Mouse (Mus musculus): ENCODE data around the gene Tube1. TPM values are rescaled to one million over a fixed set of nuclear protein-coding genes. Genes with fewer than 3 reads are reported as not detected.

The Tube1 gene
- polyA plus RNA-seq, 1 experiment = 2.1 TPM

GRCm38 (mm10) chr10:39137766-39138165, 4.0 kb downstream of the Tube1 start:
- Histone ChIP-seq H3K4me2 (ENCODE audit: low read depth) (no peak overlapping the region), H3ac (ENCODE audit: control insufficient read depth, insufficient read length) (no peak overlapping the region), H3K4me3 (no peak overlapping the region), H3K27me3 (ENCODE audit: control insufficient read depth, insufficient read depth, insufficient read length) (no peaks in the 10 kb centered on the region), H3K36me3 (ENCODE audit: control insufficient read depth, insufficient read depth) (peaks cover 18% of the 10 kb centered on the region), H3K79me2 (ENCODE audit: control insufficient read depth, insufficient read depth) (peaks cover 8% of the 10 kb centered on the region)
- TF ChIP-seq POLR2A (IDR thresholded peaks at IDR 0.05; ENCODE audit: insufficient read length, low read depth) (no peak), MYOG (IDR thresholded peaks at IDR 0.05; ENCODE audit: control insufficient read depth in 1 of 3, insufficient read depth in 1 of 3, insufficient read length in 2 of 3, low read depth in 2 of 3) (no peak), MYOD1 (IDR thresholded peaks at IDR 0.05; ENCODE audit: control insufficient read depth in 1 of 3, insufficient read length in 2 of 3, low read depth in 2 of 3) (no peak), USF1 (IDR thresholded peaks at IDR 0.05; ENCODE audit: low read depth) (no peak), REST (IDR thresholded peaks at IDR 0.05; ENCODE audit: insufficient read depth, insufficient read length) (no peak), SRF (IDR thresholded peaks at IDR 0.05; ENCODE audit: control insufficient read depth, insufficient read length, low read depth) (no peak), E2F4 (IDR thresholded peaks at IDR 0.05; ENCODE audit: insufficient read depth) (no peak), CEBPB (IDR thresholded peaks at IDR 0.05; ENCODE audit: insufficient read depth, poor library complexity, severe bottlenecking) (no peak)

DNA sequence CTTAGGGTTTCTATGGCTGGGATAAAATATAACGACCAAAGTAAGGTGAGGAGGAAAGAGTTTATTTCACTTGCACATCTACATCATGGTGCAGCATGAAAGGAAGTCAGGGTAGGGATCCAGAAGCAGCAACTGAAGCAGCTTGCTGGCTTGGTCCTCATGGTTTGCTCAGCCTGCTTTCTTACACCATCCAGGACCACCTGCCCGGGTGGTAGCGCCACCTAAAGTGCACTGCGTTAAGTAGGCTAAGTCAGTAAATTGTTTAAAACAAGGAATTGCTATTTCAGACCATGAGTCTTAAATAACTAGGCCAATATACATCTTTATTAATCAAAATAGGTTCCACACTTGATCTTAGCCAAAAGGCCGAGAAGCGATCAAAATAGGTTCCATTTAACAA, 5.0 kb downstream of the Tube1 start:
- Histone ChIP-seq H3K79me2 (ENCODE audit: control insufficient read depth, insufficient read depth) (peaks cover 8% of the 10 kb centered on the region), H3K4me3 (no peak overlapping the region), H3K4me2 (ENCODE audit: low read depth) (no peak overlapping the region), H3K36me3 (ENCODE audit: control insufficient read depth, insufficient read depth) (peaks cover 24% of the 10 kb centered on the region), H3K27me3 (ENCODE audit: control insufficient read depth, insufficient read depth, insufficient read length) (no peaks in the 10 kb centered on the region), H3ac (ENCODE audit: control insufficient read depth, insufficient read length) (no peak overlapping the region)
- TF ChIP-seq E2F4 (IDR thresholded peaks at IDR 0.05; ENCODE audit: insufficient read depth) (no peak), POLR2A (IDR thresholded peaks at IDR 0.05; ENCODE audit: insufficient read length, low read depth) (no peak), TCF3 (IDR thresholded peaks at IDR 0.05; ENCODE audit: insufficient read length, low read depth) (no peak), USF1 (IDR thresholded peaks at IDR 0.05; ENCODE audit: low read depth) (no peak), TCF12 (IDR thresholded peaks at IDR 0.05; ENCODE audit: insufficient read depth, poor library complexity, severe bottlenecking) (no peak), MYOG (IDR thresholded peaks at IDR 0.05; ENCODE audit: control insufficient read depth in 1 of 3, insufficient read depth in 1 of 3, insufficient read length in 2 of 3, low read depth in 2 of 3) (no peak), CEBPB (IDR thresholded peaks at IDR 0.05; ENCODE audit: insufficient read depth, poor library complexity, severe bottlenecking) (no peak), MYOD1 (IDR thresholded peaks at IDR 0.05; ENCODE audit: control insufficient read depth in 1 of 3, insufficient read length in 2 of 3, low read depth in 2 of 3) (no peak), SRF (IDR thresholded peaks at IDR 0.05; ENCODE audit: control insufficient read depth, insufficient read length, low read depth) (no peak), POLR2AphosphoS2 (IDR thresholded peaks at IDR 0.05; ENCODE audit: insufficient read length, low read depth) (no peak), MAX (IDR thresholded peaks at IDR 0.05; ENCODE audit: low read depth) (no peak), REST (IDR thresholded peaks at IDR 0.05; ENCODE audit: insufficient read depth, insufficient read length) (no peak)

- Histone ChIP-seq H3K27me3 (ENCODE audit: control insufficient read depth, insufficient read depth, insufficient read length) (no peaks in the 10 kb centered on the region), H3K4me2 (ENCODE audit: low read depth) (no peak overlapping the region), H3K79me2 (ENCODE audit: control insufficient read depth, insufficient read depth) (no peaks in the 10 kb centered on the region), H3ac (ENCODE audit: control insufficient read depth, insufficient read length) (no peak overlapping the region), H3K36me3 (ENCODE audit: control insufficient read depth, insufficient read depth) (peaks cover 34% of the 10 kb centered on the region), H3K4me3 (no peak overlapping the region)
- TF ChIP-seq USF1 (IDR thresholded peaks at IDR 0.05; ENCODE audit: low read depth) (no peak), MAX (IDR thresholded peaks at IDR 0.05; ENCODE audit: low read depth) (no peak), SRF (IDR thresholded peaks at IDR 0.05; ENCODE audit: control insufficient read depth, insufficient read length, low read depth) (no peak), POLR2A (IDR thresholded peaks at IDR 0.05; ENCODE audit: insufficient read length, low read depth) (no peak), POLR2AphosphoS2 (IDR thresholded peaks at IDR 0.05; ENCODE audit: insufficient read length, low read depth) (no peak), MYOG (IDR thresholded peaks at IDR 0.05; ENCODE audit: control insufficient read depth in 1 of 3, insufficient read depth in 1 of 3, insufficient read length in 2 of 3, low read depth in 2 of 3) (no peak), CEBPB (IDR thresholded peaks at IDR 0.05; ENCODE audit: insufficient read depth, poor library complexity, severe bottlenecking) (no peak), MYOD1 (IDR thresholded peaks at IDR 0.05; ENCODE audit: control insufficient read depth in 1 of 3, insufficient read length in 2 of 3, low read depth in 2 of 3) (no peak), E2F4 (IDR thresholded peaks at IDR 0.05; ENCODE audit: insufficient read depth) (no peak), REST (IDR thresholded peaks at IDR 0.05; ENCODE audit: insufficient read depth, insufficient read length) (no peak), TCF12 (IDR thresholded peaks at IDR 0.05; ENCODE audit: insufficient read depth, poor library complexity, severe bottlenecking) (no peak), TCF3 (IDR thresholded peaks at IDR 0.05; ENCODE audit: insufficient read length, low read depth) (no peak)
Observed at GRCm38 (mm10) chr10:39140843-39141242, 7.1 kb downstream of the Tube1 start.

DNA sequence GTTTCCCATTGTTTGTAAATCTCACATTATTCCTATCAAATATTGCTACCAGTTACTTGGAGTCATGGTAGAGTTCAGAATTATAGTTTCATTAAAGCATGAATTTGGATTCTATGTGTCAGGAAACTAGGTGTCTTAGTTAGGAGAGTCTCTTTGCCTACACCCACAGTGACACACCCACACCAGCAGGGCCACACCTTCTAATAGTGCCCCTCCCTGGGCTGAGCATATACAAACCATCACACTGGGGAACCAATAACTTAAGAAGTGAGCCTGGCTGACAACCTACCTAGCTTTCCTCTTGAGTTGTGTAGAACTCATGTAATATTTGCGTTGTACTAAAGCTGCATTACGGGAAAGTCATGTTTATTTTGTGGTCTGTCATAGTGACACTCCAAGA, 7.6 kb downstream of the Tube1 start:
- no peak overlapping the region for H3K4me3 ChIP-seq
- no peak overlapping the region for H3ac ChIP-seq (ENCODE audit: control insufficient read depth, insufficient read length)
- no peaks in the 10 kb centered on the region for H3K79me2 ChIP-seq (ENCODE audit: control insufficient read depth, insufficient read depth)
- no peaks in the 10 kb centered on the region for H3K27me3 ChIP-seq (ENCODE audit: control insufficient read depth, insufficient read depth, insufficient read length)
- no peak overlapping the region for H3K4me2 ChIP-seq (ENCODE audit: low read depth)
- TF ChIP-seq CEBPB (IDR thresholded peaks at IDR 0.05; ENCODE audit: insufficient read depth, poor library complexity, severe bottlenecking) (no peak), SRF (IDR thresholded peaks at IDR 0.05; ENCODE audit: control insufficient read depth, insufficient read length, low read depth) (no peak), MYOG (IDR thresholded peaks at IDR 0.05; ENCODE audit: control insufficient read depth in 1 of 3, insufficient read depth in 1 of 3, insufficient read length in 2 of 3, low read depth in 2 of 3) (no peak), MAX (IDR thresholded peaks at IDR 0.05; ENCODE audit: low read depth) (no peak), TCF12 (IDR thresholded peaks at IDR 0.05; ENCODE audit: insufficient read depth, poor library complexity, severe bottlenecking) (no peak), POLR2AphosphoS2 (IDR thresholded peaks at IDR 0.05; ENCODE audit: insufficient read length, low read depth) (no peak), POLR2A (IDR thresholded peaks at IDR 0.05; ENCODE audit: insufficient read length, low read depth) (no peak), USF1 (IDR thresholded peaks at IDR 0.05; ENCODE audit: low read depth) (no peak), REST (IDR thresholded peaks at IDR 0.05; ENCODE audit: insufficient read depth, insufficient read length) (no peak), MYOD1 (IDR thresholded peaks at IDR 0.05; ENCODE audit: control insufficient read depth in 1 of 3, insufficient read length in 2 of 3, low read depth in 2 of 3) (no peak), E2F4 (IDR thresholded peaks at IDR 0.05; ENCODE audit: insufficient read depth) (no peak), TCF3 (IDR thresholded peaks at IDR 0.05; ENCODE audit: insufficient read length, low read depth) (no peak)
- peaks cover 34% of the 10 kb centered on the region for H3K36me3 ChIP-seq (ENCODE audit: control insufficient read depth, insufficient read depth)

Measured in myocyte (in vitro differentiated cells).